Mouse (Mus musculus) olfactory bulb, adult 2 months (tissue): Measurements from ENCODE around the gene Zscan21.

Experiments used
- CTCF ChIP-seq: fragments of 200-500 bp; IDR thresholded peaks from 2 replicates; pipeline ENCODE4 v1.5.1; 2012; ENCODE audit warnings: low read depth, mild to moderate bottlenecking, low read length, moderate library complexity; ENCODE audit not compliant: insufficient read depth
- POLR2A ChIP-seq: fragments of 200-500 bp; IDR thresholded peaks from 2 replicates; pipeline ENCODE4 v1.6.1; 2012; ENCODE audit warnings: mild to moderate bottlenecking, low read depth, low read length, moderate library complexity; ENCODE audit not compliant: insufficient read depth

GRCm38 (mm10) chr5:138090271-138090670 is 26.4 kb upstream of the Zscan21 start:
- no peak for TF ChIP-seq CTCF
- TF ChIP-seq POLR2A = no peak
